Mouse (Mus musculus) C2C12 (cell line): Measurements from ENCODE around the gene Vsig1. TPM values are rescaled to one million over a fixed set of nuclear protein-coding genes. Genes with fewer than 3 reads are reported as not detected.

Source experiments
- H3K27me3 ChIP-seq: one replicate; pipeline ENCODE4 v1.6.1; 2011; ENCODE audit not compliant: control insufficient read depth, insufficient read depth, insufficient read length
- H3K36me3 ChIP-seq: one replicate; pipeline ENCODE4 v1.6.1; 2011; ENCODE audit not compliant: control insufficient read depth, insufficient read depth
- H3K4me3 ChIP-seq: one replicate; pipeline ENCODE4 v1.5.1; 2011; ENCODE audit warnings: mild to moderate bottlenecking, control low read depth; ENCODE audit not compliant: poor library complexity, insufficient read depth, severe bottlenecking
- H3K79me2 ChIP-seq: one replicate; pipeline ENCODE4 v1.6.1; 2011; ENCODE audit not compliant: control insufficient read depth, insufficient read depth
- H3K79me3 ChIP-seq: one replicate; pipeline ENCODE4 v1.6.1; 2011; ENCODE audit warnings: low read depth, control low read depth
- H3ac ChIP-seq: one replicate; pipeline ENCODE3; 2011; ENCODE audit warnings: low read depth; ENCODE audit not compliant: control insufficient read depth, insufficient read length
- CEBPB ChIP-seq: IDR thresholded peaks from one replicate; pipeline ENCODE4 v1.6.1; 2011; ENCODE audit warnings: low read depth, mild to moderate bottlenecking, control low read depth, moderate library complexity
- CTCF ChIP-seq: IDR thresholded peaks from one replicate; pipeline ENCODE4 v1.5.1; 2011; ENCODE audit not compliant: control insufficient read depth, insufficient read depth, insufficient read length
- FOSL1 ChIP-seq: IDR thresholded peaks from one replicate; pipeline ENCODE4 v1.8.0; 2011; ENCODE audit warnings: mild to moderate bottlenecking, low read length; ENCODE audit not compliant: poor library complexity, insufficient read depth, severe bottlenecking
- MAX ChIP-seq: IDR thresholded peaks from one replicate; pipeline ENCODE4 v1.6.1; 2011; ENCODE audit warnings: mild to moderate bottlenecking, control low read depth
- MYOD1 ChIP-seq: IDR thresholded peaks from one replicate; pipeline ENCODE4 v1.6.1; 2011; ENCODE audit warnings: low read depth; ENCODE audit not compliant: control insufficient read depth, insufficient read length
- MYOG ChIP-seq: IDR thresholded peaks from one replicate; pipeline ENCODE4 v1.6.1; 2011; ENCODE audit not compliant: control insufficient read depth, insufficient read length; ENCODE audit errors: extremely low read depth
- USF1 ChIP-seq: IDR thresholded peaks from one replicate; pipeline ENCODE4 v1.6.1; 2011; ENCODE audit warnings: low read depth, mild to moderate bottlenecking, control low read depth, moderate library complexity
- polyA plus RNA-seq: library from polyadenylated mRNA; unstranded; fragments of >200 nt; fragmentation: generic; extraction: Trizol; gene quantifications from one replicate; pipeline ENCODE4 v1.2.1, GENCODE M21; 2012; ENCODE audit warnings: missing spikeins

The Vsig1 gene
- polyA plus RNA-seq, 1 experiment: not detected

GRCm38 (mm10) chrX:140985256-140985655, 77.8 kb downstream of the Vsig1 start:
- Histone ChIP-seq H3K36me3 (no peaks in the 10 kb centered on the region), H3ac (no peak overlapping the region), H3K79me2 (no peaks in the 10 kb centered on the region), H3K4me3 (no peak overlapping the region), H3K27me3 (no peaks in the 10 kb centered on the region), H3K79me3 (no peaks in the 10 kb centered on the region)
- no peak for TF ChIP-seq FOSL1
- no peak for TF ChIP-seq CTCF
- TF ChIP-seq MAX: no peak
- no peak for TF ChIP-seq USF1
- no peak for TF ChIP-seq MYOG
- TF ChIP-seq CEBPB: no peak
- TF ChIP-seq MYOD1: no peak

Other genes with a start within 250 kb of the Vsig1 start
- gene Mid2, start 243.0 kb upstream of the Vsig1 start, polyA plus RNA-seq: 1.2 TPM
- gene Tex13b, start 94.2 kb upstream of the Vsig1 start, polyA plus RNA-seq: not detected
- gene Psmd10, start 49.1 kb downstream of the Vsig1 start, polyA plus RNA-seq: 25.5 TPM
- 4.4 TPM for gene Atg4a, start 49.3 kb downstream of the Vsig1 start, polyA plus RNA-seq